Mouse (Mus musculus): ENCODE data around the gene Stk33.

DNA sequence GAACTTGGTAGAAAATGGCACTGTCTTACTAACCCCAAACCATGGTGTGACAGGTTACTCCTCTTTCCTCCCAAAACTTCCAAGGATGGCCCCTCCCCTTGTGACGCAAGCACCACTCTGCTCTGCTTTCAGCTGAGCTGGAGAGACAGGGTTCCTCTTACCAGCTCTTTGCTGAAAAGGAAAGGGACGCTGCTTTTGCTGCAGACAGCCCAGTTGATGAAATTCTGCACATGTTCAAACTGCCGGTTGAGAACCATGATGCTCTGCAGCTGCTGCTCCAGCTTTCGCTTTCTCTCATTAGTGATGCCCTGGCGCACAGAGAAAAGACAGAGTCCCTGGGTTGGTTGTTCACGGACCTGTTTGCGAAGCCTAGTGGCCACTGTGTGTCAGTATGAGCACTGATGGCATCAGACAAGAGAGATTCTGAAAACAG, 41.9 kb upstream of the Stk33 start:
- TF ChIP-seq MAFK (IDR thresholded peaks at IDR 0.05; ENCODE audit: insufficient read depth, low read depth, low read length) (no peak), ZC3H11A (IDR thresholded peaks at IDR 0.05; ENCODE audit: borderline replicate concordance, low read depth, low read length) (no peak), HCFC1 (IDR thresholded peaks at IDR 0.05; ENCODE audit: borderline replicate concordance, insufficient read depth, low read length) (no peak)
